Mouse (Mus musculus) liver, embryonic 18 days (tissue): ENCODE data around the gene A230050P20Rik. TPM values are rescaled to one million over a fixed set of nuclear protein-coding genes. Genes with fewer than 3 reads are reported as not detected.

ENCODE experiments used
- polyA plus RNA-seq: library from polyadenylated mRNA; depleted of rRNA; stranded (reverse); fragments of >200 nt; gene quantifications from 2 replicates; pipeline ENCODE4 v1.2.3, GENCODE M21; 2012; rRNA removed

Gene A230050P20Rik
- polyA plus RNA-seq, result 39.6 and 46.0 TPM in 2 replicates

GRCm38 (mm10) chr9:20868448-20869001 is at the start of gene A230050P20Rik:
A230050P20Rik (plus strand) TSS chr9:20868642.

GRCm38 (mm10) chr9:20879097-20879792 is 10.8 kb downstream of the A230050P20Rik start, which contains the start of gene Angptl6:
Angptl6 (minus strand) TSS chr9:20879727.

GRCm38 (mm10) chr9:20887704-20888385 is 19.4 kb downstream of the A230050P20Rik start, which contains the start of gene Ppan:
Ppan (plus strand) TSS chr9:20888175.

GRCm38 (mm10) chr9:20898511-20899073 is 30.1 kb downstream of the A230050P20Rik start, which contains the start of gene Eif3g:
Eif3g (minus strand) TSS chr9:20898623.

Other genes starting within 250 kb of the A230050P20Rik start
- gene Ubl5, start 225.8 kb upstream of the A230050P20Rik start, polyA plus RNA-seq, result 171 and 176 TPM in 2 replicates
- gene Fbxl12, start 223.9 kb upstream of the A230050P20Rik start, polyA plus RNA-seq, result 10.4 and 11.7 TPM in 2 replicates
- gene Pin1, start 216.5 kb upstream of the A230050P20Rik start, polyA plus RNA-seq, result 8.7 and 8.8 TPM in 2 replicates
- gene Olfm2, start 122.3 kb upstream of the A230050P20Rik start, polyA plus RNA-seq, result 0.18 and 0.23 TPM in 2 replicates
- 1.7 and 1.8 TPM in 2 replicates for gene Col5a3, start 53.6 kb upstream of the A230050P20Rik start, polyA plus RNA-seq
- not detected in 2 replicates for gene Rdh8, start 50.1 kb upstream of the A230050P20Rik start, polyA plus RNA-seq
- gene Angptl6, start 11.1 kb downstream of the A230050P20Rik start, polyA plus RNA-seq, result 12.0 and 12.6 TPM in 2 replicates
- 46.3 and 57.8 TPM in 2 replicates for gene Ppan, start 19.5 kb downstream of the A230050P20Rik start, polyA plus RNA-seq
- gene Eif3g, start 30.0 kb downstream of the A230050P20Rik start, polyA plus RNA-seq, result 76.5 and 83.2 TPM in 2 replicates
- 25.1 and 28.7 TPM in 2 replicates for gene Dnmt1, start 91.2 kb downstream of the A230050P20Rik start, polyA plus RNA-seq
- 1.5 and 1.7 TPM in 2 replicates for gene S1pr2, start 108.1 kb downstream of the A230050P20Rik start, polyA plus RNA-seq
- gene Mrpl4, start 134.1 kb downstream of the A230050P20Rik start, polyA plus RNA-seq, result 26.8 and 27.0 TPM in 2 replicates
- 10.1 and 10.5 TPM in 2 replicates for gene Icam1, start 147.3 kb downstream of the A230050P20Rik start, polyA plus RNA-seq
- 20.4 and 20.9 TPM in 2 replicates for gene Icam4, start 160.7 kb downstream of the A230050P20Rik start, polyA plus RNA-seq
- 0.29 and 0.32 TPM in 2 replicates for gene Icam5, start 163.4 kb downstream of the A230050P20Rik start, polyA plus RNA-seq
- gene Zglp1, start 198.5 kb downstream of the A230050P20Rik start, polyA plus RNA-seq, result 0.14 TPM in 1 of 2 replicates, not detected in the other
- 0.42 TPM in 2 replicates for gene Gm49373, start 204.5 kb downstream of the A230050P20Rik start, polyA plus RNA-seq
- gene Fdx1l, start 205.0 kb downstream of the A230050P20Rik start, polyA plus RNA-seq, result 25.0 and 27.6 TPM in 2 replicates
- gene Gm38431, start 223.4 kb downstream of the A230050P20Rik start, polyA plus RNA-seq, result 1.0 and 1.2 TPM in 2 replicates
- gene Raver1, start 223.4 kb downstream of the A230050P20Rik start, polyA plus RNA-seq, result 14.5 and 16.7 TPM in 2 replicates